Mouse (Mus musculus): Measurements from ENCODE around the gene Prkd3.

DNA sequence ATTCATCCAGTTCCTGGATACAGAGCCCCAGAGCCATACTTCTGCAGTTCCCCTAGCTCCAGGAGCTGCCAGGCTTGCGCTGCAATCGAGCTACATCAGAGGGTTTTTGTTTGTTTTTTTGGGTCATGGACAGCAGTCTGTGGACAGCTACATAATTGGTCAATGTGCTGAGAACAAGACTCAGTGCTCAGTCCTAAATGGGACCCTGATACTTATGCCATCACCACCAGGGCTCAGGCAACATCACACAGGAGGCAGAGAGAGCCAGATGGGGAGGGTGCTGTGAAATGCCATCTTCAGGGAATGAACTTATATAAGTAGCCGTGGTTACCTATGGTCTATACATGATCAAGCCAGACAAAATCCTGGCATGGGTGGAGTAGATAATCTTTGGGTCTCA, 52.1 kb downstream of the Prkd3 start:
- TF ChIP-seq CTCF (IDR thresholded peaks at IDR 0.05) = no peak
- TF ChIP-seq EP300 (IDR thresholded peaks at IDR 0.05) = no peak
